Mouse (Mus musculus): ENCODE results near the gene Sept9. TPM values are rescaled to one million over a fixed set of nuclear protein-coding genes. Genes with fewer than 3 reads are reported as not detected.
A peak's percentile ranks its signal among the peaks of the same experiment; 100 is the strongest.

The Sept9 gene
- polyA plus RNA-seq, 1 experiment, result 253 TPM

DNA sequence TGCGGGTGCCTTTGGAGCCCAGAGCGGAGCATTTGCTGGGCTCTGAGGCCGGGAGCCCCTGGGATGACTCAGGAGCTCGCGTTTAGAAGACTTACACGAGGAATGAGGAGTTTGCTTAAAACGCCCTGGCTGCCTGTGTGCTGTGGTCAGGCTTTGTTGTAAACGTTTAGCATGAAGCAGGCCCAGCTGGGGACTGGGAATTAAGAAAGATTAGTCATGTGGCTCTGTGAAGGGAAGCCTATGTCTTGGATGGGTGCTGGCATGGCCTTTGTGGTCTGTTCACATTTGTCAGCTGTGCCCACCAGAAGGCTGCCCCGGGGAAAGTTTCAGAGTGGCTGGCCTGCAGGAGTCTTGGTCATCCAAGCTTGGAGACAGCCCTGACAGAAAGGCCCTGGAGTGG, 61.2 kb downstream of the Sept9 start:
- TF ChIP-seq MYOD1 (IDR thresholded peaks at IDR 0.05; ENCODE audit: control insufficient read depth in 1 of 3, insufficient read length in 2 of 3, low read depth in 2 of 3), result peak in 2 of 3 experiments; percentile 77 to 85
- no peak for TF ChIP-seq REST (IDR thresholded peaks at IDR 0.05; ENCODE audit: insufficient read depth, insufficient read length)
- TF ChIP-seq MYOG (IDR thresholded peaks at IDR 0.05; ENCODE audit: control insufficient read depth in 1 of 3, insufficient read depth in 1 of 3, insufficient read length in 2 of 3, low read depth in 2 of 3), result peak; percentile 51 to 90 (median 54)
- TF ChIP-seq E2F4 (IDR thresholded peaks at IDR 0.05; ENCODE audit: insufficient read depth), result no peak
- no peak for TF ChIP-seq POLR2AphosphoS2 (IDR thresholded peaks at IDR 0.05; ENCODE audit: insufficient read length, low read depth)
- peak; percentile 72 for TF ChIP-seq USF1 (IDR thresholded peaks at IDR 0.05; ENCODE audit: low read depth)
- TF ChIP-seq MAX (IDR thresholded peaks at IDR 0.05; ENCODE audit: low read depth), result no peak
- no peak for TF ChIP-seq POLR2A (IDR thresholded peaks at IDR 0.05; ENCODE audit: insufficient read length, low read depth)
- TF ChIP-seq TCF12 (IDR thresholded peaks at IDR 0.05; ENCODE audit: insufficient read depth, poor library complexity, severe bottlenecking), result peak; percentile 76
- TF ChIP-seq CEBPB (IDR thresholded peaks at IDR 0.05; ENCODE audit: insufficient read depth, poor library complexity, severe bottlenecking), result 0 out of 2 replicates have a peak, but pooled peaks have one; percentile 37
- peak; percentile 36 for TF ChIP-seq TCF3 (IDR thresholded peaks at IDR 0.05; ENCODE audit: insufficient read length, low read depth)
- no peak for TF ChIP-seq SRF (IDR thresholded peaks at IDR 0.05; ENCODE audit: control insufficient read depth, insufficient read length, low read depth)
- H3K4me2 ChIP-seq (ENCODE audit: low read depth), result peak overlapping the region; percentile 87
- no peaks in the 10 kb centered on the region for H3K27me3 ChIP-seq (ENCODE audit: control insufficient read depth, insufficient read depth, insufficient read length)
- H3ac ChIP-seq (ENCODE audit: control insufficient read depth, insufficient read length), result no peak overlapping the region
- peaks cover 50% of the 10 kb centered on the region for H3K79me2 ChIP-seq (ENCODE audit: control insufficient read depth, insufficient read depth)
- H3K4me3 ChIP-seq, result no peak overlapping the region
- H3K36me3 ChIP-seq (ENCODE audit: control insufficient read depth, insufficient read depth), result no peaks in the 10 kb centered on the region

DNA sequence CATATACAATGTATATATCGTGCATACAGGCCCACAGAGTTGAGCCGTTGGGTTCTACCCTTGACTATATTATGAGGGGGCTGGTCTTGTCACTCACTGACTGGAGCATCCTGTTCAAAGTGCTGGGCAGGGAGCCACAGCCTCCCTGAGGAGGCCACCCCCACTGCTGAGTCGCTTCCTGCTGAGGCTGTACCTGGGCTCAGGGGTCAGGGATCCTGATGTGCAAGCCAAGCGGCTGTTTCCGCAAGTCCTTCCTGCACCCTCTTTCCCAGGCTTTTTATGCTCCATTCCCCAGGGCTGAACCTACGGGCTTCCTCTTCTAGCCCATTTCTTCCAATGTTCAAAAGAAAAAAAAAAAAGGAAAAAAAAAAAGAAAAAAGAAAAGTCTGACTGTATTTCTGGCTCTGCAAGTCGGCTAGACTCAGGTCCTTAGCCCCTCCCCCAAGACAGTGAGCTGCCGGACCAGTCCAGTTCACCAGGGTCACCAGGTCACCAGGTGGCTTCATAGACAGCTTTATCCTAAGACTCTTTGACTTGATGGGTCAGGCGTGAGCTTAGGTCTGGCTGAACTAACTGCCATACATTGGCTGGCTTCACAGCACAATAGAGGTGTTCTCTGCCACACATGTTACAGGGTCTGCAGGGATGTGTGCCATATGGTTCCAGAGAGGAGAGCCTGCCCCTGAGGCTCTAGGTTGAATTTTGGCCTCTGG, 63.8 kb downstream of the Sept9 start:
- H3K79me2 ChIP-seq (ENCODE audit: control insufficient read depth, insufficient read depth), result peaks cover 50% of the 10 kb centered on the region
- H3ac ChIP-seq (ENCODE audit: control insufficient read depth, insufficient read length), result no peak overlapping the region
- H3K4me3 ChIP-seq, result no peak overlapping the region
- peak overlapping the region; percentile 97 for H3K4me2 ChIP-seq (ENCODE audit: low read depth)
- TF ChIP-seq REST (IDR thresholded peaks at IDR 0.05; ENCODE audit: insufficient read depth, insufficient read length), result no peak
- no peak for TF ChIP-seq POLR2AphosphoS2 (IDR thresholded peaks at IDR 0.05; ENCODE audit: insufficient read length, low read depth)
- TF ChIP-seq MYOD1 (IDR thresholded peaks at IDR 0.05; ENCODE audit: control insufficient read depth in 1 of 3, insufficient read length in 2 of 3, low read depth in 2 of 3), result no peak
- TF ChIP-seq TCF12 (IDR thresholded peaks at IDR 0.05; ENCODE audit: insufficient read depth, poor library complexity, severe bottlenecking), result no peak
- TF ChIP-seq MAX (IDR thresholded peaks at IDR 0.05; ENCODE audit: low read depth), result no peak
- TF ChIP-seq POLR2A (IDR thresholded peaks at IDR 0.05; ENCODE audit: insufficient read length, low read depth), result no peak
- TF ChIP-seq CEBPB (IDR thresholded peaks at IDR 0.05; ENCODE audit: insufficient read depth, poor library complexity, severe bottlenecking), result no peak
- no peak for TF ChIP-seq SRF (IDR thresholded peaks at IDR 0.05; ENCODE audit: control insufficient read depth, insufficient read length, low read depth)
- no peaks in the 10 kb centered on the region for H3K27me3 ChIP-seq (ENCODE audit: control insufficient read depth, insufficient read depth, insufficient read length)
- no peaks in the 10 kb centered on the region for H3K36me3 ChIP-seq (ENCODE audit: control insufficient read depth, insufficient read depth)

DNA sequence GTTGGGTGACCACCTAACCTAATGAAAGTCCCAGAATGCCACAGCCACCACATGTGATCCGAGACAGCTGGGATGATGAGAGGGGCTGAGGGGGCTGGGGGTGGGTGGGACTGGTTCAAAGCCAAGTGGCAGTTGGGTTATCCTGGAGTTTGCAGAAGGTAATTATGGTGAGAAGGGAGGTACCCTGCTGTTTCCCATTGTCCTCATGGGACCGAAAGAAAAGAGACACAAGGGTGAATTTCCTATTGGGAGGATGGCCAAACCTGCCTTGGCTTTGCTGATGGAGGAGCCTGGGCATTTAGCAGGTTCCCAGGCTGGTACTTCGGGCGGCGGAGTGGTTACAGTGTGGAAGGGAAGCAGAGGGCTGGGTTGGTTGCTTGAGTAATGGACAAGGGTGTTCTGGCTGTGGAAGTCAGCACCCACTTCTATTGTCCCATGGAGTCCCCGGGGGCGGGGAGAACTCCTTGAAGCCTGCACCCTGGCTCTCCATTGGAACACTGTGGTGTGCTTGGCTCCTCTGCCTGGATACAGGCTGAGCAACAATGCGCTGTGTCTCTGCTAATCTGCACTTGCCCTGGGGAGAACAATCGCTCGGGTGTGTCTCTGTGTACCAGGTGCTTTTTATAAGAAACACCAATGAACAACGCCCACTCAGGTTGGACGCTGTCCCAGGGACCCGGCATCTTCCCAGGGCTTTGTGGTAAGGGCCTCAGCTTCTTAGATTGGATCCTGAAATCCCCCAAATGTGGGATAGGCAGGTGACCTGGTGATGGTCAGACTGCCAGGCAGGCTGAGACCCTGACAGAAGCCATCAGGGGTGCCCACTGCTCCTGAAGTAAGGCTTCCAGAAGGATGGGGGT, 64.9 kb downstream of the Sept9 start:
- peak overlapping the region; percentile 97 for H3K4me2 ChIP-seq (ENCODE audit: low read depth)
- H3K36me3 ChIP-seq (ENCODE audit: control insufficient read depth, insufficient read depth), result no peaks in the 10 kb centered on the region
- H3K27me3 ChIP-seq (ENCODE audit: control insufficient read depth, insufficient read depth, insufficient read length), result no peaks in the 10 kb centered on the region
- TF ChIP-seq MYOG (IDR thresholded peaks at IDR 0.05; ENCODE audit: control insufficient read depth in 1 of 3, insufficient read depth in 1 of 3, insufficient read length in 2 of 3, low read depth in 2 of 3) (peak in 2 of 3 experiments; percentile 4 to 40), MYOD1 (IDR thresholded peaks at IDR 0.05; ENCODE audit: control insufficient read depth in 1 of 3, insufficient read length in 2 of 3, low read depth in 2 of 3) (peak in 2 of 3 experiments; percentile 13 to 41), POLR2AphosphoS2 (IDR thresholded peaks at IDR 0.05; ENCODE audit: insufficient read length, low read depth) (no peak), POLR2A (IDR thresholded peaks at IDR 0.05; ENCODE audit: insufficient read length, low read depth) (peak; percentile 36)
- H3K79me2 ChIP-seq (ENCODE audit: control insufficient read depth, insufficient read depth), result peaks cover 58% of the 10 kb centered on the region
- peak overlapping the region; percentile 77 for H3K4me3 ChIP-seq
- no peak overlapping the region for H3ac ChIP-seq (ENCODE audit: control insufficient read depth, insufficient read length)

DNA sequence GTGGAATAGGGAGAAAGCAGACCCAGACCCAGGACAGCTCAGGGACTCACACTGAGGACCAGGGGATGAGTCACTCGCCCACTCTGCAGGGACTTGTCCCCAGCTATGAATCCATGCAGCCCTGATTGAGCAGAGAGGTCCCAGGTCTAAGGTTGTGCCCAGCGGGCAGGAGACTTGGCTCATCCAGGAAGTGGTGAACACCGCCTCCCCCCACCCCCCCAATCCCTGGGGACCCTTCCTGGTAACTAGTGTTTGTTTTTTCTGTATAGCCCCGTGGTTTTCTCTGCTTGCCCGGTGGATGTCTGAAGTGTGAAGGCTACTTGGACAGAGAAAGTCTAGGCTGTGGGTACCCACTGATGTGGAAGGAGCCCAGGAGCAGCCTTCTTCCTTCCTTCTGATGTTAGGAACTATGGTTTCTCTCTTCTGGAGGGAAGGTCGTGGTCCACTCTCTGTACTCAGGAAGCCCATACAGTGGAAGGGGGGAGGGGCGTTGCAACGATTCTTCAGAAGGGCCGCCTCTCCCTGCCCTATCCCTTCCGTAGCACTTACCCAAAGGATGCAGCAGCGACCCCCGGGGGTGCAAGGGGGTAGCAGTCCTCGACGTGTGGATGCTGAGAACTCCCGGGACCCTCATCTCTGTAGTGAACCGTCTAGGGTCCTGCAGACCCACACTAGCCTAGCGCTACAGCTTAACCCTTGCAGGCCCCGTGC, 66.0 kb downstream of the Sept9 start:
- peak overlapping the region; percentile 77 for H3K4me3 ChIP-seq
- peaks cover 68% of the 10 kb centered on the region for H3K79me2 ChIP-seq (ENCODE audit: control insufficient read depth, insufficient read depth)
- no peaks in the 10 kb centered on the region for H3K27me3 ChIP-seq (ENCODE audit: control insufficient read depth, insufficient read depth, insufficient read length)
- peak overlapping the region; percentile 85 for H3ac ChIP-seq (ENCODE audit: control insufficient read depth, insufficient read length)
- H3K36me3 ChIP-seq (ENCODE audit: control insufficient read depth, insufficient read depth), result no peaks in the 10 kb centered on the region
- no peak for TF ChIP-seq TCF3 (IDR thresholded peaks at IDR 0.05; ENCODE audit: insufficient read length, low read depth)
- H3K4me2 ChIP-seq (ENCODE audit: low read depth), result peak overlapping the region; percentile 97
